Mouse (Mus musculus) adrenal gland, postnatal 36 days (tissue): ENCODE results near the gene Elane. TPM values are rescaled to one million over a fixed set of nuclear protein-coding genes. Genes with fewer than 3 reads are reported as not detected.

Source experiments
- DNase-seq, 2 experiments: peaks; one replicate each; pipeline ENCODE4 v3.0.0; 2021; ENCODE audit warnings: mixed read lengths in 1 of 2
- total RNA-seq, 2 experiments: library from RNA; stranded (reverse); gene quantifications; 2 replicates each; pipeline ENCODE4 v1.2.3; 2021

Gene Elane
- total RNA-seq, 2 experiments from 2014 or later, result 0.30 to 0.33 TPM

GRCm38 (mm10) chr10:79857894-79858293 lies 28.2 kb upstream of the Elane start:
- no peak for DNase-seq

GRCm38 (mm10) chr10:79858416-79859074 lies 27.5 kb upstream of the Elane start:
- DNase-seq, result peak; percentile 71 to 84

- DNase-seq, result no peak
Observed at GRCm38 (mm10) chr10:79859116-79859515, 26.9 kb upstream of the Elane start.

GRCm38 (mm10) chr10:79860079-79860911 lies 25.8 kb upstream of the Elane start:
- no peak for DNase-seq

- no peak for DNase-seq
Observed at GRCm38 (mm10) chr10:79861230-79862048, 24.6 kb upstream of the Elane start.

- no peak for DNase-seq
Observed at GRCm38 (mm10) chr10:79862049-79862788, 23.8 kb upstream of the Elane start.

- no peak for DNase-seq
Observed at GRCm38 (mm10) chr10:79862925-79863324, 23.1 kb upstream of the Elane start.

- no peak for DNase-seq
Observed at GRCm38 (mm10) chr10:79864351-79865188, 21.5 kb upstream of the Elane start.

- DNase-seq, result peak in 1 of 2 experiments; percentile 32
Observed at GRCm38 (mm10) chr10:79865189-79865601, 20.9 kb upstream of the Elane start.

- peak; percentile 53 to 72 for DNase-seq
Observed at GRCm38 (mm10) chr10:79865801-79866295, 20.2 kb upstream of the Elane start.

GRCm38 (mm10) chr10:79866601-79867000 lies 19.4 kb upstream of the Elane start:
- DNase-seq, result no peak

- DNase-seq, result no peak
Observed at GRCm38 (mm10) chr10:79871845-79872244, 14.2 kb upstream of the Elane start.

GRCm38 (mm10) chr10:79872862-79873261 lies 13.2 kb upstream of the Elane start:
- DNase-seq, result no peak

- DNase-seq, result no peak
Observed at GRCm38 (mm10) chr10:79873313-79873712, 12.7 kb upstream of the Elane start.

- DNase-seq, result no peak
Observed at GRCm38 (mm10) chr10:79873715-79874289, 12.2 kb upstream of the Elane start.

- DNase-seq, result no peak
Observed at GRCm38 (mm10) chr10:79874290-79874862, 11.7 kb upstream of the Elane start, which contains the start of the genes Prtn3 and Plppr3. Prtn3 (plus strand) TSS chr10:79874476. Plppr3 (minus strand) TSS chr10:79874634.

- no peak for DNase-seq
Observed at GRCm38 (mm10) chr10:79877174-79877573, 8.9 kb upstream of the Elane start.

- peak in 1 of 2 experiments; percentile 66 for DNase-seq
Observed at GRCm38 (mm10) chr10:79877757-79878156, 8.3 kb upstream of the Elane start.

GRCm38 (mm10) chr10:79879527-79879926 lies 6.5 kb upstream of the Elane start:
- DNase-seq, result no peak

- no peak for DNase-seq
Observed at GRCm38 (mm10) chr10:79880721-79881120, 5.3 kb upstream of the Elane start.
